Mouse (Mus musculus) bone marrow, adult 2 months (tissue): ENCODE measurements around the gene Abhd4.

Experiments used
- CTCF ChIP-seq: fragments of 200-500 bp; IDR thresholded peaks from 2 replicates; pipeline ENCODE4 v1.5.1; 2011; ENCODE audit warnings: low read length, control low read depth; ENCODE audit not compliant: control insufficient read depth, insufficient read depth
- POLR2A ChIP-seq: fragments of 200-500 bp; IDR thresholded peaks from 2 replicates; pipeline ENCODE4 v1.6.1; 2011; ENCODE audit warnings: low read depth, mild to moderate bottlenecking, control low read depth, low read length, borderline replicate concordance; ENCODE audit not compliant: control insufficient read depth

- no peak for TF ChIP-seq CTCF
- no peak for TF ChIP-seq POLR2A
Measured at GRCm38 (mm10) chr14:54276446-54276845, 22.5 kb downstream of the Abhd4 start.
